Mouse (Mus musculus) MEL (cell line): Measurements from ENCODE around the gene Zfp300. TPM values are rescaled to one million over a fixed set of nuclear protein-coding genes. Genes with fewer than 3 reads are reported as not detected.

ENCODE experiments used
- DNase-seq: peaks from one replicate; pipeline ENCODE4 v3.0.0; 2011; ENCODE audit warnings: low read depth, low spot score
- H3K27ac ChIP-seq: 2 replicates; pipeline ENCODE4 v1.5.1; 2012; ENCODE audit warnings: low read depth, mild to moderate bottlenecking, control low read depth, low read length, moderate library complexity; ENCODE audit not compliant: control insufficient read depth
- H3K27me3 ChIP-seq, 2 experiments: fragments of 150-350 bp in 1 of 2; sonication (generic) in 1 of 2; 2 replicates each; pipeline ENCODE4 v1.6.1; 2012; ENCODE audit warnings: low read length in 2 of 2, mild to moderate bottlenecking in 2 of 2, improper control_type of control experiment in 1 of 2, moderate library complexity in 1 of 2; ENCODE audit not compliant: insufficient read depth in 2 of 2, control insufficient read depth in 1 of 2
- H3K36me3 ChIP-seq, 2 experiments: 2 replicates each; pipeline ENCODE4 v1.6.1; 2012 to 2014; ENCODE audit warnings: low read length in 2 of 2, improper control_type of control experiment in 1 of 2, inconsistent platforms in 1 of 2, mild to moderate bottlenecking in 1 of 2; ENCODE audit not compliant: insufficient read depth in 2 of 2, control insufficient read depth in 1 of 2
- H3K4me1 ChIP-seq, 2 experiments: fragments of 150-350 bp in 1 of 2; sonication (generic) in 1 of 2; 2 replicates each; pipeline ENCODE4 v1.6.1; 2012; ENCODE audit warnings: low read length in 2 of 2, improper control_type of control experiment in 1 of 2, mild to moderate bottlenecking in 1 of 2; ENCODE audit not compliant: insufficient read depth in 2 of 2, control insufficient read depth in 1 of 2
- H3K4me3 ChIP-seq, 2 experiments: fragments of 150-350 bp in 1 of 2; sonication (generic) in 1 of 2; 2 replicates each; pipeline ENCODE4 v1.5.1; 2012; ENCODE audit warnings: low read depth in 2 of 2, low read length in 2 of 2, mild to moderate bottlenecking in 2 of 2, moderate library complexity in 2 of 2, control low read depth in 1 of 2, improper control_type of control experiment in 1 of 2; ENCODE audit not compliant: control insufficient read depth in 1 of 2, insufficient read depth in 1 of 2
- H3K79me2 ChIP-seq: 2 replicates; pipeline ENCODE4 v1.6.1; 2012; ENCODE audit warnings: mild to moderate bottlenecking, low read length, moderate library complexity; ENCODE audit not compliant: control insufficient read depth, poor library complexity, insufficient read depth
- H3K9ac ChIP-seq: 2 replicates; pipeline ENCODE4 v1.6.1; 2012; ENCODE audit warnings: low read depth, mild to moderate bottlenecking, control low read depth, low read length, moderate library complexity; ENCODE audit not compliant: control insufficient read depth, poor library complexity, severe bottlenecking
- H3K9me3 ChIP-seq: fragments of 150-350 bp; sonication (generic); replicated peaks from 2 replicates; pipeline ENCODE4 v1.6.1; 2012; ENCODE audit warnings: mild to moderate bottlenecking, low read length, improper control_type of control experiment, moderate library complexity; ENCODE audit not compliant: insufficient read depth
- CHD2 ChIP-seq: IDR thresholded peaks from 2 replicates; pipeline ENCODE4 v1.6.1; 2011; ENCODE audit warnings: low read length, improper control_type of control experiment
- CTCF ChIP-seq, 3 experiments: IDR thresholded peaks in 2 of 3; conservative IDR thresholded peaks in 1 of 3; 2 replicates each; pipeline ENCODE4 v1.5.1; 2011 to 2012; ENCODE audit warnings: low read length in 3 of 3, low read depth in 2 of 3, mild to moderate bottlenecking in 2 of 3, improper control_type of control experiment in 1 of 3, inconsistent platforms in 1 of 3, mixed read lengths in 1 of 3, moderate library complexity in 1 of 3; ENCODE audit not compliant: control insufficient read depth in 1 of 3, insufficient read depth in 1 of 3, poor library complexity in 1 of 3, severe bottlenecking in 1 of 3
- ELF1 ChIP-seq: IDR thresholded peaks from 2 replicates; pipeline ENCODE4 v1.6.1; 2014; ENCODE audit warnings: low read depth, mild to moderate bottlenecking, inconsistent platforms, low read length, improper control_type of control experiment, moderate library complexity
- EP300 ChIP-seq, 2 experiments: IDR thresholded peaks; 2 replicates each; pipeline ENCODE4 v1.6.1; 2011; ENCODE audit warnings: improper control_type of control experiment in 2 of 2, low read length in 2 of 2, low read depth in 1 of 2, mild to moderate bottlenecking in 1 of 2
- GATA1 ChIP-seq: IDR thresholded peaks from 2 replicates; pipeline ENCODE4 v1.6.1; 2011; ENCODE audit warnings: low read depth, low read length, improper control_type of control experiment
- KAT2A ChIP-seq: conservative IDR thresholded peaks from 2 replicates; pipeline ENCODE4 v1.6.1; 2012; ENCODE audit warnings: low read depth, low read length, improper control_type of control experiment, inconsistent platforms
- MAFK ChIP-seq: IDR thresholded peaks from 2 replicates; pipeline ENCODE4 v1.6.1; 2011; ENCODE audit warnings: low read depth, mild to moderate bottlenecking, low read length, improper control_type of control experiment, borderline replicate concordance
- MAX ChIP-seq: IDR thresholded peaks from 2 replicates; pipeline ENCODE4 v1.6.1; 2011; ENCODE audit warnings: low read length, improper control_type of control experiment
- MAZ ChIP-seq: IDR thresholded peaks from 2 replicates; pipeline ENCODE4 v1.6.1; 2012; ENCODE audit warnings: low read depth, mild to moderate bottlenecking, inconsistent platforms, low read length, improper control_type of control experiment
- MEF2A ChIP-seq: IDR thresholded peaks from 2 replicates; pipeline ENCODE4 v1.6.1; 2014; ENCODE audit warnings: low read depth, mild to moderate bottlenecking, inconsistent platforms, low read length, improper control_type of control experiment; ENCODE audit not compliant: poor library complexity, insufficient replicate concordance, severe bottlenecking; ENCODE audit errors: extremely low read depth
- MXI1 ChIP-seq: IDR thresholded peaks from 2 replicates; pipeline ENCODE4 v1.6.1; 2011; ENCODE audit warnings: mild to moderate bottlenecking, low read depth, low read length, improper control_type of control experiment
- MYB ChIP-seq: IDR thresholded peaks from 2 replicates; pipeline ENCODE4 v1.6.1; 2011; ENCODE audit warnings: mild to moderate bottlenecking, low read depth, low read length, improper control_type of control experiment
- POLR2AphosphoS5 ChIP-seq: IDR thresholded peaks from 2 replicates; pipeline ENCODE4 v1.6.1; 2012; ENCODE audit warnings: low read depth, borderline replicate concordance, mild to moderate bottlenecking, inconsistent platforms, low read length, moderate library complexity, mixed read lengths
- RAD21 ChIP-seq: IDR thresholded peaks from 2 replicates; pipeline ENCODE4 v1.6.1; 2011; ENCODE audit warnings: mild to moderate bottlenecking, low read depth, low read length, improper control_type of control experiment
- RCOR1 ChIP-seq: IDR thresholded peaks from 2 replicates; pipeline ENCODE4 v1.6.1; 2012; ENCODE audit warnings: low read depth, mild to moderate bottlenecking, inconsistent platforms, low read length, improper control_type of control experiment
- TAL1 ChIP-seq: IDR thresholded peaks from 2 replicates; pipeline ENCODE4 v1.6.1; 2012; ENCODE audit warnings: mild to moderate bottlenecking, inconsistent platforms, low read length, moderate library complexity, mixed read lengths
- TBP ChIP-seq: IDR thresholded peaks from 2 replicates; pipeline ENCODE4 v1.8.0; 2011; ENCODE audit warnings: low read depth, low read length, improper control_type of control experiment
- TCF12 ChIP-seq: IDR thresholded peaks from 2 replicates; pipeline ENCODE4 v1.6.1; 2014; ENCODE audit warnings: low read depth, mild to moderate bottlenecking, inconsistent platforms, low read length, improper control_type of control experiment, moderate library complexity
- UBTF ChIP-seq: IDR thresholded peaks from 2 replicates; pipeline ENCODE4 v1.6.1; 2012; ENCODE audit warnings: low read depth, mild to moderate bottlenecking, inconsistent platforms, low read length, improper control_type of control experiment, moderate library complexity, borderline replicate concordance; ENCODE audit not compliant: insufficient read depth
- USF1 ChIP-seq: IDR thresholded peaks from 2 replicates; pipeline ENCODE4 v1.6.1; 2014; ENCODE audit warnings: low read depth, mild to moderate bottlenecking, inconsistent platforms, low read length, improper control_type of control experiment, moderate library complexity
- USF2 ChIP-seq, 2 experiments: IDR thresholded peaks; 2 replicates each; pipeline ENCODE4 v1.6.1; 2011 to 2012; ENCODE audit warnings: improper control_type of control experiment in 2 of 2, low read length in 2 of 2, borderline replicate concordance in 1 of 2, inconsistent platforms in 1 of 2, low read depth in 1 of 2, mild to moderate bottlenecking in 1 of 2; ENCODE audit not compliant: insufficient read depth in 1 of 2
- ZNF384 ChIP-seq: IDR thresholded peaks from 2 replicates; pipeline ENCODE4 v1.6.1; 2012; ENCODE audit warnings: low read depth, mild to moderate bottlenecking, inconsistent platforms, low read length, improper control_type of control experiment
- polyA plus RNA-seq, 2 experiments: library from polyadenylated mRNA; stranded (reverse) in 1 of 2; unstranded in 1 of 2; fragments of >175 nt in 1 of 2; fragments of >200 nt in 1 of 2; gene quantifications; 2 replicates each; pipeline versions ENCODE4 v1.2.1 to v1.2.4; 2012; ENCODE audit warnings: low replicate concordance in 2 of 2, low read depth in 1 of 2; ENCODE audit not compliant: insufficient read length in 2 of 2, insufficient read depth in 1 of 2, missing spikeins in 1 of 2
- total RNA-seq: library from RNA; depleted of rRNA; stranded (reverse); fragments of 300-350 nt; gene quantifications from 2 replicates; pipeline ENCODE4 v1.2.3, GENCODE M21; 2012; rRNA removed

Zfp300 gene
- total RNA-seq, result not detected in 2 replicates
- not detected for polyA plus RNA-seq

DNA sequence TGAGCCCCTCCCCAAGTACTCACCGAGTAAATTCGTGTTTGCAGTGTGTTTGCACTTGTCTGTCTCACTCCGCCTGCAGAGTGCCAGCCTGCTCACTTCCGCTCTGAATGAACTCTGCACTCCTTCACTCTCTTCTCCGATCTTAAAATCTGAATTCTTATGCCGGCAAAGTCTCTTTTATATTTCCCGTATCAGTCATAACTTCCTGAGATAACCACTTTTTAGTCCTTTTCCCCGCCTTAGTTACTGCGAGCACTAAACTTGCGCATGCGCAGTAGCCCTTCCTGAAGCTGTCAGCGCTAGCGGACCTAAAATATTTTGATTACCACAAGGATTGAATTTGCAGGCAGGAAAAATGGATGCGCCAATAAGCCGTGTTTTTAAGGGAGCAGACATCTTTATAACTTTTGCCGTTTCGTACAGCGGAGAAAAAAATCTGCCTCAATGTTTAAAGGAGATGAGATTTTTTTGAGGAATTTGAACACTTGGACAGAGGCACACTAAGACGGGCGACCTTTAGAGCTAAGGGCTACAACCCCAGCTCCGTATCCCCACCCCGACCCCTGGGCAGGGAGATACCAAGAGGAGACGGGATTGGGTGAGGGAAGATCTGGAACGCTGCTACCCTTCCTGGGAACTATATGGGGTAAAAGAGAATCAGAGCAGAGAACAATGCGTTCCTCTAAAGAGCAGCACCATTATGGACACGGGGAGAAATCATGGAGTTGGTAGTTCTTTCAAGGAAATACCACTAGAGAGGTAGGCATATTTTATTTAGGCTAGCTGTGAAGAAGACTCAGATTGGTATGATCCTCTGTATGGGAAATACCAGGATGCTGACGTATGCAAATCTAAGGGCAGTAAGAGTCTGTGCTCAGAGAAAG lies at the start of gene Zfp300:
TSS of gene Zfp300 (minus strand) at position 545 of the 884 bp plus-strand sequence.
- TF ChIP-seq MXI1 (no peak), USF2 (IDR thresholded peaks at IDR 0.05; ENCODE audit: borderline replicate concordance in 1 of 2, insufficient read depth in 1 of 2, low read depth in 1 of 2, low read length in 2 of 2) (no peak), USF1 (no peak), MAFK (no peak), RCOR1 (no peak), TBP (no peak), MAZ (no peak), MYB (no peak), UBTF (no peak), POLR2AphosphoS5 (no peak), MAX (no peak), RAD21 (no peak), ELF1 (no peak), ZNF384 (no peak), GATA1 (no peak)
- H3K36me3 ChIP-seq, result no peaks in the 10 kb centered on the region
- H3K79me2 ChIP-seq, result no peaks in the 10 kb centered on the region
- H3K4me3 ChIP-seq, result no peak within 1 kb of the TSS
- H3K27me3 ChIP-seq, result no peaks in the 10 kb centered on the region
- no peaks in the 10 kb centered on the region for H3K9me3 ChIP-seq
- no peak within 1 kb of the TSS for H3K9ac ChIP-seq
- no peak within 1 kb of the TSS for H3K27ac ChIP-seq
- H3K4me1 ChIP-seq, result no peaks in the 10 kb centered on the region
- no peak for DNase-seq

DNA sequence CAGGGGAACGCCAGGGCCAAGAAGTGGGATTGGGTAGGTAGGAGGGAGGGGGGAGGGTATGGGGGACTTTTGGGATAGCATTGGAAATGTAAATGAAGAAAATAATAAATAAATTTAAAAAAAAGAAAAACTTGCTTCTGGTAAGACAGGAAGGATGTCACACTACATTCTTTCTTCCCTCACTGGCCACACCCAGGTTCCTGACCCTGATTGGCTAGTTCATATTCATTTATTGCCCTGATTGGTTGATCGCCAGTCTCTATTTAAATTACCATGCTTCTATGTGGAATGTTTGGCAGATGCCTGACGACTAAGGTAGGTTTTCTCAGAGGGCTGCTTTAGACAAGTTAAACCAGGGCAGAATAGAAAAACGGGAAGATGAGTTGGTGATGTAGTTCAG lies 26.2 kb upstream of the Zfp300 start, which contains the start of gene Ssxa1:
TSS of gene Ssxa1 (plus strand) at position 301 of the 400 bp plus-strand sequence.
- no peaks in the 10 kb centered on the region for H3K4me1 ChIP-seq
- DNase-seq, result peak; percentile 3
- H3K27me3 ChIP-seq, result no peaks in the 10 kb centered on the region
- no peaks in the 10 kb centered on the region for H3K79me2 ChIP-seq
- H3K9me3 ChIP-seq, result no peaks in the 10 kb centered on the region
- H3K27ac ChIP-seq, result no peak within 1 kb of the TSS
- no peaks in the 10 kb centered on the region for H3K36me3 ChIP-seq
- H3K4me3 ChIP-seq, result no peak within 1 kb of the TSS
- TF ChIP-seq MEF2A, result no peak
- TF ChIP-seq TCF12, result no peak
- TF ChIP-seq MXI1, result no peak
- no peak for TF ChIP-seq ELF1
- no peak for TF ChIP-seq MAFK
- no peak for TF ChIP-seq GATA1
- no peak for TF ChIP-seq CHD2
- no peak for TF ChIP-seq TAL1
- TF ChIP-seq RCOR1, result no peak
- TF ChIP-seq RAD21, result no peak
- TF ChIP-seq KAT2A, result no peak
- no peak for TF ChIP-seq EP300 (IDR thresholded peaks at IDR 0.05; ENCODE audit: low read depth in 1 of 2, low read length in 2 of 2)
- TF ChIP-seq TBP, result no peak
- TF ChIP-seq CTCF (IDR thresholded peaks at IDR 0.05 in 2 of 3, conservative IDR thresholded peaks at IDR 0.05 in 1 of 3; ENCODE audit: control insufficient read depth in 1 of 3, insufficient read depth in 1 of 3, low read depth in 2 of 3, low read length in 3 of 3, poor library complexity in 1 of 3, severe bottlenecking in 1 of 3), result no peak
- TF ChIP-seq, all 39 proteins: peak for 0
- H3K9ac ChIP-seq, result no peak within 1 kb of the TSS
